Mouse (Mus musculus) thymus, postnatal 14 days (tissue): ENCODE measurements around the gene Chd4.
A peak's percentile ranks its signal among the peaks of the same experiment; 100 is the strongest.
"Not testable (repeated sequence)": the region's sequence is repeated elsewhere in the genome, so short reads cannot be mapped to it uniquely, and the experiment has no call there.

Experiments used
- DNase-seq: peaks from one replicate; pipeline ENCODE4 v3.0.0; 2021

The Chd4 gene

DNA sequence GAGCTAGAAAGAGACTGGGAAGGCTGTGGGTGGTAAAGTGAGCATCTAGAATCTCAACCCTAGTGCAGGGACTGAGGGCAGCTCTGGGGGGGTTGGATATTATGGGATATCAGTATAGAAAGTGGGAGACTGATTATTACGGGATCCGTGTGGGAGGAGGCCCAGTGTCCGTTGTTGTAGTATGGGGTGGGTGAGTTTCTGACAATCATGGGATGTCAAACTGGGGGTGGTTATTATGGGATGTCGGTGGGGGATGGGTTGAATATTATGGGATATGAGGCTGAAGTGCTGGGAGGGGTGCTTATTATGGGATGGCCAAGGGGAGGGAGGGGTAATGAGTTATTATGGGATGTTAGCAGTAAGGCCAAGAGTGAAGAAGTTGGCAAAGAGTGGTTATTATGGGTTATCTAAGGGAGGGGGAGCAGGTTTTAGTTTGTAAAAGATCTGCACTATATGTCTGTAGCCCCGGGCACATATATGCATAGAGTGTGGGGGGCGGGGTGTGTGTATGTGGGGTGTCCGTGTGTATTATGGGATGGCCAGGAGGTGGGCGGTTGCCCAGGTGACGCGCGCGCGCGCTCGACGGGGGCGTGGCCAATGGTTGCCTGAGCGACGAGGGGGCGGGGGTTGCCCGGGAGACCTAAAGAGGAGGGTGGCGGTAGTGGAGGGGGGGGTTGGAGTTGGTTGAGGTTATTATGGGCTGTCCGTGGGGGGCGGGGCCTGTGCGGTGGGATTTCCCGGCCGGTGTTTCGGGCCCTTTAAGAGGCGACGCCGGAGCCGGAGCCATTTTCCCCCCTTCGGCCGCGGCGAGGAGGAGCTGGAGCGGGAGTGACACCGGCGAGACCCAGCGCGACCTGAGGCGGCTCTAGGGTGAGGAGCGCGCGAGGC, at the start of gene Chd4:
TSS of gene Chd4 (plus strand) at position 591 of the 888 bp plus-strand sequence.
- peak; percentile 96 for DNase-seq

DNA sequence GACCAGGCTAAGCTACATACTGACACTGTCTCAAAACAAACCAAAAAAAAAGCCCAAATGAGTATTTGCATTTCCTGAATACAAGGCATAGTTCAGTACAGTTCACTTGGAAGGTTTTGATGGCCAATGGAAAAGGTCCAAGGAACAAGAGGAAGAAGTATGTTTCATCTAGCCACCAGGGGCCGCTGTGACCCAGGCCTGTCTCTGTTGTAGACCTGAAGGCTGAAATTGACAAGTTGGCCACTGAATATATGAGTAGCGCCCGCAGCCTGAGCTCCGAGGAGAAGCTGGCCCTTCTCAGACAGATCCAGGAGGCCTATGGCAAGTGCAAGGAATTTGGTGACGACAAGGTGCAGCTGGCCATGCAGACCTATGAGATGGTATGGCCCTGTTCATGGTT, 49.1 kb upstream of the Chd4 start:
- DNase-seq = peak; percentile 76

DNA sequence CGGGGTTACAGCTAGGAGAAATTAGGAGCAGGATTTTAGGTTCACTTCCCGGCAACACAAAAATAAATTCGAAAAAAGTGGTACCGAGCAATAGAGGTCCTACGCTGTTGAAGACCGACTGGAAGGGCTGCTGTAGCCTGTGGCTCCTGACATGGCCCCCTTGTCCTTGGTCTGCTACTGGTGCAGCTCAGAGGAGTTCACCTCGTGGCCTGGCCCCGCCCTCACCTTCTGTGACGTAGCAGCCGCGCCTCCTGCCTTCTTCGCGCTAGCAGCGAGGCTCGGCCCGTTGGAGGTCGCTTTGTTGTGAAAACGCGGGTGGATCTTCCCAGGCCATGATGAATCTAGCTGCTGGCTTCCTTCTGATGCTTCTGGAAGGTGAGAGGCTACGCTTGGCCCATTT, 46.1 kb upstream of the Chd4 start, which contains the start of gene Acrbp:
TSS of gene Acrbp (plus strand) at position 12 of the 400 bp plus-strand sequence.
- peak; percentile 22 for DNase-seq

DNA sequence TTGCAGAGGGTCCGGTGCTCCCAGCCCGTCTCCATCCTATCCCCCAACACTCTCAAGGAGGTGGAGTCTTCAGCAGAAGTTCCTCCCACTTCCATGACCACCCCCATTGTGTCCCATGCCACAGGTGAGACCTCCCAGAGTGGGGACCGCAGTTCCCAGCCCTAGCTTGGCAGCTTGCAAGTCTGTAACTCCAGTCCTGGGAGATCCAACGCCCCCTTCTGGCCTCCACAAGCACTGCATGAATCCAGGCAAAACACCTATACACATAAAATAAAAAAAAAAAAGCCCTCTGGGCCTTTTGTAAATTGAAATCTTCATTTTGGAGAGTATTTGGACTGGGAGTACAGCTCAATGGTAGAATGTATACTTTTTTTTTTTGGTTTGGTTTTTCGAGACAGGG, 44.5 kb upstream of the Chd4 start:
- peak; percentile 39 for DNase-seq

DNA sequence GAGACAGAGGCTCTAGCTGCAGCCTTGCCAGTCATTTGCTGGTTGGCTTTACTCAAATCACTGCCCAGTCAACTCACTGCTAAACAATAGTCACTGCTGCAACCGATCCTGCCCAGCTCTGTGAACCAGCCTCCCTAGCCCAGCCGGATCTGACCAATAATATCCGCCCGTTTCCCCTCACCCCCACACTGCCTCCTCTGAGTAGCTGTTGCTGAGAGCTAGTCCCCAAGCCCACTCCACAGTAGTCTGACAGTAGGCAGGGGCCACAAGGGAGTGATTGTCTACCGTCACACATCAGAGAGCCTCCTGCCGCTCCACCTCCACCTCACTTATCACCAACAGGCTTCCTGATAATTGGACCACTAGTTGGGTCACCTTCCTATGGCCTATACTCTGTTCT, 34.3 kb upstream of the Chd4 start:
- no peak for DNase-seq

GRCm38 (mm10) chr6:125062511-125062910, 33.3 kb upstream of the Chd4 start:
- no peak for DNase-seq

DNA sequence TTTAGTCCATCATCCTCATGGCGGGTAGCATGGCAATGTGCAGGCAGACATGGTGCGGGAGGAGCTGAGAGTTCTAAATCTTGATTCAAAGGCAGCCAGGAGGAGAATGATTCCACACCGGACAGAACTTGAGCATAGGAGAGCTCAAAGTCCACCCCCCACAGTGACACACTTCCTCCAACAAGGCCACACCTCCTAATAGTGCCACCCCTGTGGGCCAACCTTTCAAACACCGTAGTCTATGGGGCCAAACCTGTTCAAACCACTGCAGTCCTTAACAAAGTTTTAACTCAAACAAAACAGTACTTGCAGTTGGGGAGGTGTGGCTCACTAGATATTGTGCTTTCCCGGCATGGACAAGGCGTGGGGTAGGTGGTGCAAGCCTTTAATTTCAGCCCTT, 31.9 kb upstream of the Chd4 start:
- no peak for DNase-seq

DNA sequence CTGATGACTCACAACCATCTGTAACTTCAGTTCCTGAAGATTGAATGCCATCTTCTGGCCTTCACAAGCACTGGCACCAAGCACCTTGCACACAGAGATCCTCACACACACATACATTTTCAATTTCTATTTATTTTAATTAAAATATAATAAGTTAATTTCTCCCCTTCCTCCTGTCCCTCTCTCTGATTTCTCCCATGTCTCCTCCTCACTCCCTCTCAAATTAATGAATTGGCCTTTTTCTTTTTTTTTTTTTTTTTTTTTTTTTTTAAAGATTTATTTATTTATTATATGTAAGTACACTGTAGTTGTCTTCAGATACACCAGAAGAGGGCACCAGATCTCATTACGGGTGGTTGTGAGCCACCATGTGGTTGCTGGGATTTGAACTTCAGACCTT, 30.6 kb upstream of the Chd4 start:
- not testable (repeated sequence) for DNase-seq

- DNase-seq = no peak
These were observed 28.2 kb upstream of the Chd4 start, which contains the start of gene Lpar5 for GRCm38 (mm10) chr6:125067571-125067995. Lpar5 (plus strand) TSS chr6:125067920.

- DNase-seq = peak; percentile 76
These were observed 24.4 kb upstream of the Chd4 start for GRCm38 (mm10) chr6:125071170-125071895.

DNA sequence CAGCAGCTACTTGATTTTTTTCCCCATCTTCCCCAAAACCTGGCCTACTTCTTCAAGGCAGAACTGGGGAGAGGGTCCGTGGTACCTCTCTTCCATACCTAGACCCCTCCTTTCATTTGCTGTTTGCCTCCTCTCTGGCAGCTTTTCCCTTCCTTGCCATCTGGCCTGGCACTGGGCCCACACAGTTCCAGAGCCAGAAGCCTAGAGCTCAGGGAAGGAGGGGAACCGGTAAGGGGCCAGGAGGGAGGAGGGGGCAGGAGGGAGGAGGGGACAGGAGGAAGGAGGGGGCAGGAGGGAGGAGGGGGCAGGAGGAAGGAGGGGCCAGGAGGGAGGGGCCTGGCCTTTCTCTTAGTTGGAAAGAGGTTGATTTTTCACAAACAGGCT, 23.9 kb upstream of the Chd4 start:
- DNase-seq = peak; percentile 78

DNA sequence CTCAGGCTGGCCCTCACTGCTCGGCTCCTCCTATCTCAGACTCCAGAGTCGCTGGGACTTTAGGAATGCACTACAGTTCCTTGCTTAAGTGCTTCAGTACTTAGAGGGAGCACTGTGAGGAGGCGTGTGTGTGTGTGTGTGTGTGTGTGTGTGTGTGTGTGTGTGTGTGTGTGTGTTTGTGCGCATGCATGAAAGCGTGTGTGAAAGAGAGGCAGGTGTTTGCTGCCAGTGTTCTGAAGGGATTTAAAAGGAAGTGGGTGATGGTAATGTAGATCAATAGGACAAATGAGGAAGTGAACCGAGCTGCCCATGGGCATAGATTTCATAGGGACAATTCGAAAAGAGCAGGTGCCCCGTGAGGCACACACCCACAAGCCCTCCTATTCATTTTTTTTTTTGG, 22.0 kb upstream of the Chd4 start:
- DNase-seq = peak; percentile 58

DNA sequence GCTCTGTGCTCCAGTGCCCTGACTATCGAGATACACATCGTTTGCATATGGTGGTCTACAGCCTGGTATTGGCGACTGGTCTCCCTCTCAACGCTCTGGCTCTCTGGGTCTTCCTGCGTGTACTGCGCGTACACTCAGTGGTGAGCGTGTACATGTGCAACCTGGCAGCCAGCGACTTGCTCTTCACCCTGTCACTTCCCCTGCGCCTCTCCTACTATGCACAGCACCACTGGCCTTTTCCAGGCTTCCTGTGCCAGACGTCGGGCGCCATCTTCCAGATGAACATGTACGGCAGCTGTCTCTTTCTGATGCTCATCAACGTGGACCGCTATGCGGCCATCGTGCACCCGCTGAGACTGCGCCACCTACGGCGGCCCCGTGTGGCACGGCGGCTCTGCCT, 14.4 kb upstream of the Chd4 start:
- DNase-seq = no peak

GRCm38 (mm10) chr6:125081797-125082560, 13.8 kb upstream of the Chd4 start:
- no peak for DNase-seq

GRCm38 (mm10) chr6:125082801-125083386, 12.9 kb upstream of the Chd4 start:
- DNase-seq = no peak

DNA sequence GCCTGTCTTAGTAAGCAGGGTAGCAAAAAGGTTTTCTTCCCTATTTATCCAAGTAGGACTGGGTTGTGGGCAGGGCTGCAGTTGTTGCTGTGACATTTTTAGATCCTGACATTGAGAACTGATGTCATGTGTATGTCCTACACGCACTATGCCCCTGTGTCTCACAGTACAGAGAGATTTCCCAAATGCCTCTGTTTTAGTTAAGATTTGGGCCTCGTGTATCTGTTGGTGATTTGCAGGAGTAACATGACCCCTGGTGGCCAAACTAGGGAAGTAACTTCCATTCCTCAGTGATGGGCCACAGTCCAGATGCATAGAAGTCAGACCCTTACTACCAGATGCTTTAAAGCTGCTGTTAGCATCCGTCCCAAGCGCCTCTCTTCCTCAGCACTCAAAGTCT, 11.4 kb upstream of the Chd4 start:
- DNase-seq = peak; percentile 75

DNA sequence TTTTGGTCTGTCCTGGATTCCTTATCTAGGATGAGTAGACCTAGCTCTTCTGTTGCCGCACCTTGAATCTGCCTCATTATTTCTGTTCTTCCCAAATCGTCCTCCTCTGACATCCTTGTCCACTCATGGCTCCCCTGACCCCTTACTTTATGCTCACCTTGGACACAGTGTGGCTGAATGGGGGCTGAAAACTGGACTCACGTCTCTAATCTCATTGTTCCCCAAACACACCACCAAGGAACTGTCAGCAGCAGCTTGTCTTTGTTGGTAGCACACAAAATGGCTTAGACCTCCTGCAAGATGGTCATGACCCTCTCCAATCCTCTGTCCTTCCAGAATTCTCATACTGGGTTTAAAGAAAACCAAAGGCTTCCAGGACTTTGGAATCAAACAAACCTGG, 7.8 kb upstream of the Chd4 start:
- DNase-seq = no peak

- DNase-seq = peak; percentile 65
These were observed 7.0 kb upstream of the Chd4 start for GRCm38 (mm10) chr6:125088561-125089321.

DNA sequence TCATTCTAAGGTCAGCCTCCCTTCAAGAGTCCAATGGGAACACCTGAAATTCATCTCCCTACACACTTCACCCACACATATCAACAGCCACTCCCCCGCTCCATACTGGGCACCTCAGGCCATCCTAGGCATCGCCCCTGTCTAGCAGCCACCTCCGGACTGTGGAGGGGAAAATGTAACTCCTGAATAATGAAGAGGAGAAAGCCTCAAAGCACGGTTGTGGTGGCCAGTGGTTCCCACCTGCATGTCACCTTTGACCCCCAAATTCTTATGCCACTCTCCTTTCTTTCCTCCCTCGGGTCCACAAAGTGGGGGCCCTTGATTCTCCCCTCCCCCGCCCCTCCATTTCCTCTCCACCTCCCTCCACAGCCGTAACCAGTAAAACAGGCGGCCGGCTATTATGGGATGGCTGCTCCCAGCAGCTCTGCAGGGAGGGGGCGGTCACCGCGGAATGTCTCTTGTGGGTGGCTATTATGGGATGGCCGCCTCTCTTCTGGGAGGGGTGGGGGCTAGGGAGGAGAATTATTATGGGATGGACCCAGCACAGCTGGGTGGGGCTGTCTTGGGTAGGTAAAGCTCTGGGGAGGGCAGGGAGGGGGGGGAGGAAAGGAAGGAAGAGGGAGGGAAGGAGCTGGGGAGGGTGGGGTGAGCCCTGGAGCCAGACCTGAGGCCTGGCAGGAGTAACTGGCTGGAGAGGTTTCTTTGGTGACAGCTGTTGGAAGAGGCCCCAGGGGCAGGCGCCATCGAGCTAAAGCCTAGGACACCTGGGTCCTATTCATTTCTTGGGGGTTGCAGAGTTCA, 6.1 kb upstream of the Chd4 start:
- peak; percentile 86 for DNase-seq

- no peak for DNase-seq
These were observed 5.3 kb upstream of the Chd4 start for GRCm38 (mm10) chr6:125090341-125091085.
